In genomic region chr15:80146153-80146552, GRCm38 (mm10) we compare ENCODE assay signal across 28 mouse cellular contexts. TPM values are rescaled to one million over a fixed set of nuclear protein-coding genes. Genes with fewer than 3 reads are reported as not detected.
DNase-seq lines count a peak whose midpoint lies in the region; ATAC-seq and TF ChIP-seq lines count a peak whose summit lies in the region.
"Had no signal": no experiment of that assay in that cellular context is flagged by ENCODE, and none has a peak within 500 bp of the region (broad histone marks: within the 10 kb centered on the region; RNA-seq: fewer than 3 reads in every experiment).

No protein-coding gene starts in this region.

- 45% methylated on average over 6 of the region's 6 CpGs for WGBS in heart, embryonic 10.5 days
- 40% methylated on average over 6 of the region's 6 CpGs for WGBS in liver, embryonic 12.5 days (ENCODE audit: insufficient replicate concordance)
- WGBS in liver, embryonic 11.5 days = 50% methylated on average over 6 of the region's 6 CpGs
- 62% methylated on average over 6 of the region's 6 CpGs for WGBS in embryonic facial prominence, embryonic 13.5 days

- H3K4me3 ChIP-seq in heart, embryonic 10.5 days = no peak overlapping the region
- H3K4me3 ChIP-seq in liver, embryonic 12.5 days = no peak overlapping the region
- H3K4me3 ChIP-seq in liver, embryonic 11.5 days (ENCODE audit: low read depth, low read length) = no peak overlapping the region
- H3K4me3 ChIP-seq in G1E (ENCODE audit: low read depth, low read length) = no peak overlapping the region; the same call in 1 of the 2 replicates
- H3K4me3 ChIP-seq in embryonic facial prominence, embryonic 13.5 days = no peak overlapping the region
- H3K4me3 ChIP-seq: embryonic facial prominence, embryonic 15.5 days; left cerebral cortex, adult 2 months; neural tube, embryonic 12.5 days had no signal

- H3K4me1 ChIP-seq in heart, embryonic 10.5 days = peaks cover 23% of the 10 kb centered on the region
- peaks cover 30% of the 10 kb centered on the region for H3K4me1 ChIP-seq in liver, embryonic 12.5 days
- H3K4me1 ChIP-seq in liver, embryonic 11.5 days (replicated peaks; ENCODE audit: control insufficient read depth, insufficient read depth, low read length) = peaks cover 14% of the 10 kb centered on the region
- H3K4me1 ChIP-seq in G1E (ENCODE audit: insufficient read depth, low read depth, low read length) = peaks cover 35% of the 10 kb centered on the region
- H3K4me1 ChIP-seq in embryonic facial prominence, embryonic 13.5 days = no peaks in the 10 kb centered on the region
- H3K4me1 ChIP-seq: embryonic facial prominence, embryonic 15.5 days; neural tube, embryonic 12.5 days had no signal

- H3K36me3 ChIP-seq in heart, embryonic 10.5 days = peaks cover 71% of the 10 kb centered on the region
- H3K36me3 ChIP-seq in liver, embryonic 12.5 days = peaks cover 82% of the 10 kb centered on the region
- H3K36me3 ChIP-seq in liver, embryonic 11.5 days (ENCODE audit: control insufficient read depth, insufficient read depth, low read length) = peaks cover 28% of the 10 kb centered on the region
- peaks cover 95% of the 10 kb centered on the region for H3K36me3 ChIP-seq in G1E (replicated peaks)
- peaks cover 61% of the 10 kb centered on the region for H3K36me3 ChIP-seq in embryonic facial prominence, embryonic 13.5 days

- no peak overlapping the region for H3K27ac ChIP-seq in heart, embryonic 10.5 days
- no peak overlapping the region for H3K27ac ChIP-seq in liver, embryonic 12.5 days
- H3K27ac ChIP-seq in liver, embryonic 11.5 days (ENCODE audit: low read depth, low read length) = no peak overlapping the region
- H3K27ac ChIP-seq in embryonic facial prominence, embryonic 13.5 days = no peak overlapping the region
- H3K27ac ChIP-seq: embryonic facial prominence, embryonic 15.5 days; hindbrain, postnatal 0 days; left cerebral cortex, adult 2 months; neural tube, embryonic 12.5 days; stomach, postnatal 0 days had no signal

- DNase-seq in heart, embryonic 10.5 days (ENCODE audit: low spot score) = peak; percentile 67
- no peak for DNase-seq in heart, postnatal 36 days
- no peak for DNase-seq in liver, embryonic 11.5 days (ENCODE audit: low spot score)
- peak; percentile 48 for DNase-seq in G1E (ENCODE audit: low spot score)
- no peak for DNase-seq in lung, postnatal 25 days (ENCODE audit: low spot score)
- DNase-seq in urinary bladder, adult 2 months (ENCODE audit: low spot score) = no peak
- DNase-seq: adrenal gland, postnatal 25 days; B cell, adult 2 months; cerebellum, adult 11 months; cerebellum, postnatal 10 days; heart, adult 11 months; heart, postnatal 14 days; kidney, adult 2 months; kidney, postnatal 25 days; left cerebral cortex, postnatal 4 days; lung, embryonic 14.5 days; lung, postnatal 4 days; right cerebral cortex, postnatal 4 days; thymus, postnatal 14 days had no signal

- intact Hi-C loops in heart, postnatal 36 days (cut with DNase I) = no loop called here

- no peak for TF ChIP-seq CTCF in G1E (IDR thresholded peaks at IDR 0.05; ENCODE audit: low read depth, low read length)

- peak; percentile 51; the same call in 1 of the 2 replicates for ATAC-seq in liver, embryonic 12.5 days
- no peak for ATAC-seq in liver, embryonic 11.5 days (replicated peaks; ENCODE audit: low FRiP score)
- no peak for ATAC-seq in G1E (ENCODE audit: extremely low read depth, insufficient number of reproducible peaks, low FRiP score, poor library complexity, severe bottlenecking)
- ATAC-seq in embryonic facial prominence, embryonic 13.5 days (ENCODE audit: insufficient number of reproducible peaks, insufficient read depth, low FRiP score, low TSS enrichment, low read depth) = no peak
- ATAC-seq: activated CD4-positive, CD25-positive, alpha-beta regulatory T cell, adult 4 months; hindbrain, postnatal 0 days had no signal

- H3K9me3 ChIP-seq in heart, embryonic 10.5 days = no peaks in the 10 kb centered on the region
- peaks cover 6% of the 10 kb centered on the region; the same call in 1 of the 2 replicates for H3K9me3 ChIP-seq in liver, embryonic 12.5 days (replicated peaks)
- H3K9me3 ChIP-seq in liver, embryonic 11.5 days (ENCODE audit: control insufficient read depth, low read length) = no peaks in the 10 kb centered on the region
- no peaks in the 10 kb centered on the region for H3K9me3 ChIP-seq in G1E (replicated peaks)
- H3K9me3 ChIP-seq in embryonic facial prominence, embryonic 13.5 days = 0 out of 2 replicates have a peak, but pooled peaks cover 3% of the 10 kb centered on the region
- H3K9me3 ChIP-seq: embryonic facial prominence, embryonic 15.5 days; neural tube, embryonic 12.5 days had no signal

- H3K4me2 ChIP-seq in liver, embryonic 12.5 days = no peak overlapping the region
- no peak overlapping the region for H3K4me2 ChIP-seq in liver, embryonic 11.5 days
- no peak overlapping the region for H3K4me2 ChIP-seq in embryonic facial prominence, embryonic 13.5 days
- H3K4me2 ChIP-seq: embryonic facial prominence, embryonic 15.5 days; lung, embryonic 14.5 days; neural tube, embryonic 12.5 days had no signal

- no peaks in the 10 kb centered on the region for H3K27me3 ChIP-seq in heart, embryonic 10.5 days (ENCODE audit: insufficient read depth, poor library complexity, severe bottlenecking)
- no peaks in the 10 kb centered on the region for H3K27me3 ChIP-seq in liver, embryonic 12.5 days (replicated peaks)
- no peaks in the 10 kb centered on the region for H3K27me3 ChIP-seq in liver, embryonic 11.5 days (replicated peaks; ENCODE audit: control insufficient read depth, insufficient read depth, low read length)
- no peaks in the 10 kb centered on the region for H3K27me3 ChIP-seq in G1E (ENCODE audit: insufficient read depth, low read length)
- no peaks in the 10 kb centered on the region for H3K27me3 ChIP-seq in embryonic facial prominence, embryonic 13.5 days
- H3K27me3 ChIP-seq: embryonic facial prominence, embryonic 15.5 days; neural tube, embryonic 12.5 days had no signal

- no peak overlapping the region for H3K9ac ChIP-seq in liver, embryonic 12.5 days
- H3K9ac ChIP-seq in liver, embryonic 11.5 days (ENCODE audit: low read depth, low read length) = no peak overlapping the region
- 0 out of 2 replicates have a peak overlapping the region, but pooled peaks have one; percentile 4 for H3K9ac ChIP-seq in embryonic facial prominence, embryonic 13.5 days
- H3K9ac ChIP-seq: embryonic facial prominence, embryonic 15.5 days; lung, embryonic 14.5 days; neural tube, embryonic 12.5 days had no signal

RNA-seq across cellular contexts. Expression of gene Tab1, which starts 13.2 kb away (rescaled TPM):
- polyA plus RNA-seq in heart, embryonic 10.5 days (2016; fragmentation: Nextera tagmentation; extraction: Ambion mirVana) = 34.2 and 38.1 TPM in 2 replicates
- total RNA-seq in heart, postnatal 36 days (2021) = 10 to 100 TPM; 23.4 to 23.8 TPM
- polyA plus RNA-seq in liver, embryonic 12.5 days (2016; fragmentation: Nextera tagmentation; extraction: Ambion mirVana) = 18.5 and 18.9 TPM in 2 replicates
- 25.9 and 28.7 TPM in 2 replicates for polyA plus RNA-seq in liver, embryonic 11.5 days (2014; fragmentation: Nextera tagmentation; extraction: Ambion mirVana)
- total RNA-seq in G1E (2014; fragmentation: Nextera tagmentation) (19.0 and 27.2 TPM in 2 replicates), G1E (2017) (22.3 and 25.0 TPM in 2 replicates)
- polyA plus RNA-seq in G1E (2012) = 23.6 and 29.1 TPM in 2 replicates
- polyA plus RNA-seq in embryonic facial prominence, embryonic 13.5 days (2015; fragmentation: Nextera tagmentation; extraction: Ambion mirVana) = 47.7 and 48.0 TPM in 2 replicates
- 33.5 and 36.7 TPM in 2 replicates for polyA plus RNA-seq in urinary bladder, adult 2 months (2012; rRNA removed)

RNA-seq across cellular contexts. Expression of gene Mgat3, which starts 27.4 kb away (rescaled TPM):
- polyA plus RNA-seq in heart, embryonic 10.5 days (2016; fragmentation: Nextera tagmentation; extraction: Ambion mirVana) = 1.1 and 2.8 TPM in 2 replicates
- 1 to 10 TPM; 1.3 to 1.7 TPM for total RNA-seq in heart, postnatal 36 days (2021)
- polyA plus RNA-seq in liver, embryonic 12.5 days (2016; fragmentation: Nextera tagmentation; extraction: Ambion mirVana) = 0.96 and 1.2 TPM in 2 replicates
- 2.5 and 2.7 TPM in 2 replicates for polyA plus RNA-seq in liver, embryonic 11.5 days (2014; fragmentation: Nextera tagmentation; extraction: Ambion mirVana)
- total RNA-seq in G1E (2014; fragmentation: Nextera tagmentation) (not detected in 2 replicates), G1E (2017) (not detected in 2 replicates)
- polyA plus RNA-seq in G1E (2012) = not detected in 2 replicates
- polyA plus RNA-seq in embryonic facial prominence, embryonic 13.5 days (2015; fragmentation: Nextera tagmentation; extraction: Ambion mirVana) = 7.7 and 8.3 TPM in 2 replicates
- polyA plus RNA-seq in urinary bladder, adult 2 months (2012; rRNA removed) = 62.9 and 73.1 TPM in 2 replicates
- total RNA-seq: monocyte, adult 5-6 weeks had no signal

RNA-seq across cellular contexts. Expression of gene Rpl3, which starts 54.5 kb away (rescaled TPM):
- polyA plus RNA-seq in heart, embryonic 10.5 days (2016; fragmentation: Nextera tagmentation; extraction: Ambion mirVana) = 770 and 980 TPM in 2 replicates
- total RNA-seq in heart, postnatal 36 days (2021) = 100 to 1,000 TPM; 163 to 164 TPM
- polyA plus RNA-seq in liver, embryonic 12.5 days (2016; fragmentation: Nextera tagmentation; extraction: Ambion mirVana) = 912 and 924 TPM in 2 replicates
- 1,449 and 1,469 TPM in 2 replicates for polyA plus RNA-seq in liver, embryonic 11.5 days (2014; fragmentation: Nextera tagmentation; extraction: Ambion mirVana)
- total RNA-seq in G1E (2014; fragmentation: Nextera tagmentation) = 1,019 and 1,021 TPM in 2 replicates
- total RNA-seq in G1E (2017) = 1,569 and 1,698 TPM in 2 replicates
- polyA plus RNA-seq in G1E (2012) = 114 and 176 TPM in 2 replicates
- 1,097 and 1,210 TPM in 2 replicates for polyA plus RNA-seq in embryonic facial prominence, embryonic 13.5 days (2015; fragmentation: Nextera tagmentation; extraction: Ambion mirVana)
- 1,075 and 1,270 TPM in 2 replicates for polyA plus RNA-seq in urinary bladder, adult 2 months (2012; rRNA removed)

RNA-seq across cellular contexts. Expression of gene Syngr1, which starts 55.0 kb away (rescaled TPM):
- polyA plus RNA-seq in heart, embryonic 10.5 days (2016; fragmentation: Nextera tagmentation; extraction: Ambion mirVana) = 6.7 and 11.6 TPM in 2 replicates
- total RNA-seq in heart, postnatal 36 days (2021) = 10 to 100 TPM; 81.8 to 90.5 TPM
- 20.4 and 21.9 TPM in 2 replicates for polyA plus RNA-seq in liver, embryonic 12.5 days (2016; fragmentation: Nextera tagmentation; extraction: Ambion mirVana)
- polyA plus RNA-seq in liver, embryonic 11.5 days (2014; fragmentation: Nextera tagmentation; extraction: Ambion mirVana) = 32.2 and 38.6 TPM in 2 replicates
- total RNA-seq in G1E (2014; fragmentation: Nextera tagmentation) (41.4 and 44.2 TPM in 2 replicates), G1E (2017) (74.6 and 96.9 TPM in 2 replicates)
- 86.9 and 89.8 TPM in 2 replicates for polyA plus RNA-seq in G1E (2012)
- 7.0 and 8.7 TPM in 2 replicates for polyA plus RNA-seq in embryonic facial prominence, embryonic 13.5 days (2015; fragmentation: Nextera tagmentation; extraction: Ambion mirVana)
- polyA plus RNA-seq in urinary bladder, adult 2 months (2012; rRNA removed) = 54.2 and 62.1 TPM in 2 replicates
- total RNA-seq: monocyte, adult 5-6 weeks had no signal

Comparison
In these comparisons a context has a peak if more than half of its experiments do, and no peak if none do; other contexts are left out.
1. DNase-seq: peak in heart, embryonic 10.5 days (single experiment) and G1E (single experiment); none in heart, postnatal 36 days (0 of 2), liver, embryonic 11.5 days (single experiment), lung, postnatal 25 days (single experiment) and urinary bladder, adult 2 months (single experiment).